Mouse (Mus musculus) kidney, embryonic 14.5 days (tissue): ENCODE measurements at regions not wholly inside any gene's neighbourhood (a gene's known extent, or its start where the extent isn't known, plus 50 kb on each side); places are given as distances from the start of the nearest gene placed in this dataset.
A peak's percentile ranks its signal among the peaks of the same experiment; 100 is the strongest.
"Not testable (repeated sequence)": the region's sequence is repeated elsewhere in the genome, so short reads cannot be mapped to it uniquely, and the experiment has no call there.

Source experiments
- ATAC-seq: fragments of 200-750 bp; cut with Nextera tagmentation; 2 replicates; pipeline ENCODE4 v1.8.0; 2017; ENCODE audit warnings: moderate number of reproducible peaks, mild to moderate bottlenecking, moderate TSS enrichment, moderate library complexity; ENCODE audit not compliant: low FRiP score, low TSS enrichment
- H3K27ac ChIP-seq: fragments of 300-500 bp; sonication (generic); 2 replicates; pipeline ENCODE4 v1.5.1; 2014; ENCODE audit warnings: low read depth, mild to moderate bottlenecking, low read length, moderate library complexity, mixed read lengths
- H3K27me3 ChIP-seq: fragments of 300-500 bp; sonication (generic); 2 replicates; pipeline ENCODE4 v1.6.1; 2014; ENCODE audit warnings: mild to moderate bottlenecking, low read length; ENCODE audit not compliant: control insufficient read depth, insufficient read depth
- H3K36me3 ChIP-seq: fragments of 300-500 bp; sonication (generic); 2 replicates; pipeline ENCODE4 v1.6.1; 2014; ENCODE audit warnings: low read length, mixed read lengths; ENCODE audit not compliant: control insufficient read depth, insufficient read depth
- H3K4me1 ChIP-seq: fragments of 300-500 bp; sonication (generic); 2 replicates; pipeline ENCODE4 v1.6.1; 2014; ENCODE audit warnings: low read length, mixed read lengths; ENCODE audit not compliant: control insufficient read depth, insufficient read depth
- H3K4me2 ChIP-seq: fragments of 300-500 bp; sonication (generic); replicated peaks from 2 replicates; pipeline ENCODE4 v1.6.1; 2014; ENCODE audit warnings: low read depth, mild to moderate bottlenecking, low read length
- H3K4me3 ChIP-seq: fragments of 300-500 bp; sonication (generic); 2 replicates; pipeline ENCODE4 v1.5.1; 2014; ENCODE audit warnings: mild to moderate bottlenecking, low read length
- H3K9ac ChIP-seq: fragments of 300-500 bp; sonication (generic); 2 replicates; pipeline ENCODE4 v1.6.1; 2014; ENCODE audit warnings: low read depth, mild to moderate bottlenecking, low read length, moderate library complexity
- H3K9me3 ChIP-seq: fragments of 300-500 bp; sonication (generic); 2 replicates; pipeline ENCODE4 v1.6.1; 2016; ENCODE audit warnings: low read length; ENCODE audit not compliant: control insufficient read depth
- WGBS: fragments of 180-500 bp; shearing (Covaris S2); extraction: QIAGEN DNeasy Blood & Tissue Kit; methylation state at CpG from one replicate; pipeline ENCODE4 v1.1.7; 2014; 5-methylcytosine and 5-hydroxymethylcytosine counted together

DNA sequence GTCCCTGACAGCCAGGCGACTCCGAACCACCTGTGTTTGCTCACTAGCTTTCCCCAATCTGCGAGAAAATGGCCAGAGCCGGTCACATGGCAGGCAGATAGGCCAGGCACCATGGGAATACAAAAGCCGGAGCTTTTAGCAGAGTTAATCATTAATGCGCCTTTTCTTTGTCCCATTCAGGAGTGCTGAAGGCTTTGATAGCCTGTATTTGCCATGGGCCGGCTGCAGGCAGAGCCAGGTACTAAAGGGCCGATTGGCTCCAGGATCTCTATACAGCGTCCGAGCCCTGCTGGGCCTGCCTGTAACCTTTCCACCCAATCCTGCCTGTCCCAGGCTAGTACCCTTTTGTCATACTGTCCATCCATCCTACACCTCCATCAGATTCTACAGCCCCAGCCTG, 78.1 kb downstream of the Foxa2 start:
- WGBS: 30% methylated on average over 10 of the region's 10 CpGs
- Histone ChIP-seq H3K4me1 (no peaks in the 10 kb centered on the region), H3K9ac (no peak overlapping the region), H3K27ac (no peak overlapping the region), H3K9me3 (no peaks in the 10 kb centered on the region), H3K4me3 (no peak overlapping the region), H3K36me3 (no peaks in the 10 kb centered on the region), H3K27me3 (0 out of 2 replicates have a peak, but pooled peaks cover 3% of the 10 kb centered on the region), H3K4me2 (no peak overlapping the region)
- ATAC-seq: peak; percentile 87

DNA sequence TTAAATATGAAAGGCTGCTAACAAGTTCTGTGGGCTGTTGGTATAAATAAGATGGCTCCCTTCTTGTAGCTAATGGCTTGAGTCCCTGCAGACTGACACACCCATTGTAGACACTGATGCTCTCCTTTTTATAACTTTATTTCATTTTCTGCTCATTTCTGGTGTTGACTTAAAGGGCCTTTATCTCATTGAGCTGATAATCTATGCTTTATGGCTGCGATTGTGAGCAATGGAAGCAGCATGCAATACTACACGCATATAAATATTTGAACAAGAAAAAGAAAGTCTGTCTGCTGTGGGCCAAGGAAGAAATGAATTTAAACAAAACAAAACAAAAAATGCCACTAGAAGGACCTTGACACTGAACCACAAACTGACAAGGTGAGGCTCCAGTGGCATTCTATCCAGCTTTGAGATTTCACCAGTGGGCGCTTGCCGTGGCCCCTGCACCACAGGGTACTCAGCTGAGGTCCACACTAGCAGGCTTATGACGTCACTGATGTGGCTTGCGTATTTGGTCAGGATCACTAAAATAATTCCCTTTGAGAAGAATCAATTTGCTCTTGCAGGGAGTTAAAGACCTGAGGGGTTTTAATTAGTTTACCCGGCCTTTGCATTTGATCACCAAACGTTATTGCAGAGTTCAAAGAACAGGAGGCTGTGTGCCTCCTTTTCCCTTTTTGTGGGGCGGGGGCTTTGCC, 78.8 kb downstream of the Foxa2 start:
- Histone ChIP-seq H3K36me3 (no peaks in the 10 kb centered on the region), H3K9me3 (no peaks in the 10 kb centered on the region), H3K27me3 (0 out of 2 replicates have a peak, but pooled peaks cover 3% of the 10 kb centered on the region), H3K9ac (no peak overlapping the region), H3K4me1 (no peaks in the 10 kb centered on the region), H3K27ac (no peak overlapping the region), H3K4me3 (no peak overlapping the region), H3K4me2 (no peak overlapping the region)
- no peak for ATAC-seq
- 54% methylated on average over 9 of the region's 9 CpGs for WGBS

DNA sequence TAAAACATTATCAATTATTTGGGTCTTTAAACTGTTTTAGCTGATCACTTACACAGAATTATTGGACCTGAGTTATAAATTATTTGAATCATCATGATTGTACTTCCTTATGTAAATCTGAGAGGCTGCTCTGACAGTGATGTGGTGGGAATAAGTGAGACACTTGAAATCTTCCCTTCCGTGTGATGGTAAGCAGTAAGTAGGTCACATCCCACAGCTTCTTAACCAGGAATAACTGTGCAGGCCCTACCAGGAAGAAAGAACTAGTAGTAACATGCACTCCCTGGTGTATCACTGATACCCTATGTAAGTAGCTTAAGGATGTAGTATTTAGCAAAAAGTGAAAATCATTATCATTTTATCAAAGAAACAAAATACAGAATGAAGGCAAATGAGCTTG, 83.5 kb downstream of the Foxa2 start:
- not testable (repeated sequence) for H3K27me3 ChIP-seq, H3K9me3 ChIP-seq, H3K27ac ChIP-seq, H3K9ac ChIP-seq, H3K4me2 ChIP-seq, H3K4me1 ChIP-seq, H3K4me3 ChIP-seq, ATAC-seq, H3K36me3 ChIP-seq
- 86% methylated on average over 1 of the region's 1 CpGs for WGBS

DNA sequence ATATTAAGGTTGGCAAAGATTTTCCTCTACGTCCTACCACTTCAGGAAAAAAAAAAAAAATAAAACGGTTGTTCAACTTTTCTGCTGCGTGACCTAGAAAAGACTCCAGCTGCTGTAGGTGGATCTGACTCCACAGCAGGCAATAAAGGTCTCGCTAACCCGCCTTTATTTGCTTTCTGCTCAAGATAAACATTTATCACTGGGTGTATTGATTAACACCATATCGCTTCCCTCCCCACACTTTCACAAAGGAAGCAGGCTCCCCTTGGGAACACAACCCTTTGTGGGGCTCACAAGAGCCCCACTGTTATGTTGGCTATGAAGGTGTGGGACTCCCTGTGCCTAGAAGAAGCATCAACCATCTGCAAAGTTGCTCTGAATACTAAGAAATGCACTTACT, 85.1 kb downstream of the Foxa2 start:
- no peak overlapping the region for H3K4me3 ChIP-seq
- H3K27me3 ChIP-seq: no peaks in the 10 kb centered on the region
- 53% methylated on average over 6 of the region's 6 CpGs for WGBS
- H3K9me3 ChIP-seq: no peaks in the 10 kb centered on the region
- H3K4me2 ChIP-seq: no peak overlapping the region
- H3K4me1 ChIP-seq: no peaks in the 10 kb centered on the region
- H3K36me3 ChIP-seq: no peaks in the 10 kb centered on the region
- ATAC-seq: no peak
- H3K9ac ChIP-seq: no peak overlapping the region
- no peak overlapping the region for H3K27ac ChIP-seq

DNA sequence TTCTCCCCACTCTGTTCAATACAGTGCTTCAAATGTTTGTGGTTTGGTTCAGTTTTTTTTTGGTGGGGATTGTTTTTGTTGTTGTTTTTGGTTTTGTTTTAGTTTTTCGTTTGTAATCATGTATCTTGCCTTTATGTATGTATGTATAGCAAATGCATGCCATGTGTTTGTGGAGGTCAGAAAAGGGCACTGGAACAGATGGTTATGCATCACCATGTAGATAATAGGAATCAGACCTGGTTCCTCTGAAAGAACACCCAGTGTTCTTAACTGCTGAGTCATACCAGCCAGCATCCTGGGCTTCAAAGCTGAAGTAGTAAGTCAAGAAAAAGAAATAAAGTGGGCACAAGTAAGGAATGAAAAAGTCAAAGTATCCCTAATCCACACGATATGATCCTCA, 92.6 kb downstream of the Foxa2 start:
- Histone ChIP-seq H3K9ac (no peak overlapping the region), H3K36me3 (no peaks in the 10 kb centered on the region), H3K27me3 (no peaks in the 10 kb centered on the region), H3K4me1 (no peaks in the 10 kb centered on the region), H3K4me3 (no peak overlapping the region), H3K9me3 (no peaks in the 10 kb centered on the region), H3K4me2 (no peak overlapping the region), H3K27ac (no peak overlapping the region)
- no peak for ATAC-seq
- 73% methylated on average over 2 of the region's 2 CpGs for WGBS

DNA sequence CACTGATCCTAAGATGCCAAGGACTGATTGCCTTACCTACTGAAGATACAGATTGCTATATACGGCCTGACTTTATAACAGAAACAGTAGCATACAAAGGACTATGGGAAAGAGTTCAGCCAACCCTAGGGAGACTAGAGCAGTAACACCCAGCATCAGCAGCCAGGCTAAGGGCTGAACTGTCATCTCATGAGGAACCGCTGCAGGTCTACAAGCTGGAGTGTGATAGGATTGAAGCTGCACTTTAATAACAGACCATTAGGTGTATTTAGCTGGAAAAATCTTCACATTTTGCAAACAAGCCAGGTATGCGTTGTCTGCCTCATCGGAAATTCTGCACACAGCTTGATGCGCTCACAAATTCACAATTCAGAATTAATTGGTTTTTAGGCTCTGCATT, 95.5 kb downstream of the Foxa2 start:
- 90% methylated on average over 5 of the region's 5 CpGs for WGBS
- no peak overlapping the region for H3K9ac ChIP-seq
- no peak overlapping the region for H3K4me3 ChIP-seq
- no peak for ATAC-seq
- H3K27me3 ChIP-seq: no peaks in the 10 kb centered on the region
- H3K4me2 ChIP-seq: no peak overlapping the region
- H3K9me3 ChIP-seq: no peaks in the 10 kb centered on the region
- no peaks in the 10 kb centered on the region for H3K36me3 ChIP-seq
- H3K27ac ChIP-seq: no peak overlapping the region
- no peaks in the 10 kb centered on the region for H3K4me1 ChIP-seq

DNA sequence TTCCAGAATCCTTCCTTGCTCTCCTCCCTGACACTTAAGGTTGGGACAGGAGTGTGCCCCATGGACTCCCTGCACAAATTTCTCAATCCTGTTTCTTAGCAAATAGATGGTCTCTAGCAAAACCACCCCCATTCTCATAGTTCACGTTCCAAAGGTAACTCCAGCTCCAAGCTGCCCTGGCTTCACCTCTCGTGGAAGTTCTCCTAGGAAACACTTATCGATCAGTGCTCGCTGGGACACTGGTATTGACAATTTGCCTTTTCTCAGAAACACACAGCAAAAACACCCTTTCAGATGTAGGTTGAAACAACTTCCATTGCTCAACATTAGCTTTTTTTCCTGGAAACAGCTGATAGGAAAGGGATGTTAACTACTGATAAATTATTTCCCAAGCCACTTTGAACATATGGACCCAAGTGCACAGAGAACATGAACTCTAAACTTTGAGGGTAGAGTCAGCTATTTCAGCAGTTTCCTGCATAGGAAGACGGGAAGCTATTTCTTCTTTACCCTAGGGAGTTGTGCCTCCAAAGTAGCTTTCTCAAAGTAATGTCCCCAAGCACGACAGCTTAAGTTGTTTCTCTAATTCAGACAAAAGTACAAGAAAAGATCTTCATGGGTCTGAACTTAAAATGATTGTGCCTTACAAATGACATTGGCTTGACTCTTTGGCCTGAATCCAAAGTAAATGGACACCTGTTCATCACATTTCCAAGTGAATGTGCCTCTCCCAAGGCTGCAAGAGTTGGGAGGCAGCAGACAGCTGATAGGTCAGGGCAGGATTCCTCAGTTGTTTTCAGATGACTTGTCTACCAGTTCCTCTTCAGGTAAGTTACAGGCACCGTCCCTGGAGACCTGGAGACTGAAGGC, 102.4 kb downstream of the Foxa2 start:
- Histone ChIP-seq H3K9me3 (no peaks in the 10 kb centered on the region), H3K9ac (no peak overlapping the region), H3K27me3 (no peaks in the 10 kb centered on the region), H3K4me1 (no peaks in the 10 kb centered on the region), H3K27ac (no peak overlapping the region), H3K4me2 (no peak overlapping the region), H3K4me3 (no peak overlapping the region), H3K36me3 (no peaks in the 10 kb centered on the region)
- no peak for ATAC-seq
- WGBS: 81% methylated on average over 7 of the region's 7 CpGs

DNA sequence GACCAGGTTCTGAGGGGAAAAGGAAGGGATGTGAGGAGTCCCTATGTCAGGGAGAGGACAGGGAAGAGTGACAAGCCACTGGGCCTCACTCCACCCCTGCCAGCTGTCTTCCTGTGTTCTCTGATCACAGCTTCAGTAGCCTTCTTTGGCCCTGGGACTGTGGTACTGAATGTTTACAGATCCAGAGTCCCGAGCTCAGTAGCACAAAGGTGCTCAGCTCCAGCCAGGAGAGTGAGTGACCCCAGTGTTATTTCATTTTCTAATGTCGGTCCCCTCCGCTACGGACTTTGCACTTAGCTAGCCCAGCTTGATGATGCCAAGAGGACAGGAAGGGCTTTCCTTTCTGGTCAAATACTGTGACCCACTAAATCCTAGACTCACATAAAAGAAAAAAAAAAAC, 104.2 kb downstream of the Foxa2 start:
- H3K4me3 ChIP-seq: no peak overlapping the region
- ATAC-seq: no peak
- no peaks in the 10 kb centered on the region for H3K9me3 ChIP-seq
- H3K27me3 ChIP-seq: no peaks in the 10 kb centered on the region
- no peak overlapping the region for H3K27ac ChIP-seq
- WGBS: 51% methylated on average over 4 of the region's 4 CpGs
- no peak overlapping the region for H3K9ac ChIP-seq
- H3K4me2 ChIP-seq: no peak overlapping the region
- H3K36me3 ChIP-seq: no peaks in the 10 kb centered on the region
- no peaks in the 10 kb centered on the region for H3K4me1 ChIP-seq

DNA sequence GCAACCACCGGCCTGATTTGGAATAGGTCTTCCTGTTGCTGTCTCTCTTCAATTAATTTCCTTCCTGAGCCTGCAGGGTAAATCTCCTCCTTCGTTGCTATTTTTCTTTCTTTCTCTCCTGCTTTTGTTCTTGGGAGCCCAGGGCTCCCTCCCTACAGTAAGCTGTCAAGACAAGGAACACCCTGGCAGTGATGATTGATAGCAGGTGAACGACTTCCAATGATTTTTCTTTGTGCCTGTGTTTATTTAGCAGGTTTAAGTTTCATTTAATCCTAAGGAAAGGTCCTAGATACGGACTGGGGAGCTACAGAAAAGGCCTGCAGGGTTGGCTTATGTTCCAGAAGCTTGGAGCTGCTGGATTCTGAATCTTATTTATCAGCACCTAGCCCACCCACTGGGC, 105.5 kb downstream of the Foxa2 start:
- Histone ChIP-seq H3K36me3 (no peaks in the 10 kb centered on the region), H3K4me2 (no peak overlapping the region), H3K9me3 (peaks cover 3% of the 10 kb centered on the region; the same call in 1 of the 2 replicates), H3K27ac (no peak overlapping the region), H3K4me3 (no peak overlapping the region), H3K9ac (no peak overlapping the region), H3K4me1 (no peaks in the 10 kb centered on the region), H3K27me3 (no peaks in the 10 kb centered on the region)
- WGBS: 5% methylated on average over 4 of the region's 4 CpGs
- peak; percentile 64; the same call in 1 of the 2 replicates for ATAC-seq
